Mouse (Mus musculus) bone marrow, adult 2 months (tissue): ENCODE results near the gene Map3k13. TPM values are rescaled to one million over a fixed set of nuclear protein-coding genes. Genes with fewer than 3 reads are reported as not detected.

ENCODE experiments used
- H3K27ac ChIP-seq: fragments of 200-500 bp; 2 replicates; pipeline ENCODE4 v1.5.1; 2012; ENCODE audit warnings: low read depth, mild to moderate bottlenecking, control low read depth, inconsistent platforms, low read length; ENCODE audit not compliant: control insufficient read depth, poor library complexity, insufficient read depth
- H3K4me1 ChIP-seq: fragments of 200-500 bp; 2 replicates; pipeline ENCODE4 v1.6.1; 2011; ENCODE audit warnings: low read length; ENCODE audit not compliant: control insufficient read depth, insufficient read depth
- H3K4me3 ChIP-seq: fragments of 200-500 bp; replicated peaks from 2 replicates; pipeline ENCODE3; 2011; ENCODE audit warnings: mild to moderate bottlenecking, low read depth, low read length, control low read depth; ENCODE audit not compliant: control insufficient read depth
- CTCF ChIP-seq: fragments of 200-500 bp; IDR thresholded peaks from 2 replicates; pipeline ENCODE4 v1.5.1; 2011; ENCODE audit warnings: low read length, control low read depth; ENCODE audit not compliant: control insufficient read depth, insufficient read depth
- POLR2A ChIP-seq: fragments of 200-500 bp; IDR thresholded peaks from 2 replicates; pipeline ENCODE4 v1.6.1; 2011; ENCODE audit warnings: low read depth, mild to moderate bottlenecking, control low read depth, low read length, borderline replicate concordance; ENCODE audit not compliant: control insufficient read depth
- WGBS: fragments of 180-500 bp; shearing (Covaris S2); methylation state at CpG from one replicate; pipeline ENCODE4 v1.1.7; 2018; 5-methylcytosine and 5-hydroxymethylcytosine counted together
- polyA plus RNA-seq: library from polyadenylated mRNA; stranded (reverse); fragments of >200 nt; gene quantifications from 2 replicates; pipeline ENCODE4 v1.2.4, GENCODE M21; 2011; ENCODE audit warnings: low replicate concordance; ENCODE audit not compliant: missing spikeins, insufficient read depth, insufficient read length

The Map3k13 gene
- polyA plus RNA-seq, 1 experiment: 0.52 TPM

GRCm38 (mm10) chr16:21815669-21816010 is 21.5 kb downstream of the Map3k13 start:
- TF ChIP-seq CTCF: no peak
- WGBS: 78% methylated on average over 7 of the region's 7 CpGs
- no peak overlapping the region for H3K4me3 ChIP-seq
- no peaks in the 10 kb centered on the region; the same call in 1 of the 2 replicates for H3K4me1 ChIP-seq
- H3K27ac ChIP-seq: no peak overlapping the region

GRCm38 (mm10) chr16:21818132-21818531 is 24.0 kb downstream of the Map3k13 start:
- Histone ChIP-seq H3K4me1 (no peaks in the 10 kb centered on the region; the same call in 1 of the 2 replicates), H3K27ac (no peak overlapping the region), H3K4me3 (no peak overlapping the region)
- TF ChIP-seq POLR2A (no peak), CTCF (no peak)
- 39% methylated on average over 9 of the region's 9 CpGs for WGBS

GRCm38 (mm10) chr16:21818629-21819028 is 24.5 kb downstream of the Map3k13 start:
- Histone ChIP-seq H3K4me3 (no peak overlapping the region), H3K27ac (no peak overlapping the region), H3K4me1 (no peaks in the 10 kb centered on the region; the same call in 1 of the 2 replicates)
- 69% methylated on average over 8 of the region's 8 CpGs for WGBS
- TF ChIP-seq POLR2A: no peak
- no peak for TF ChIP-seq CTCF

- TF ChIP-seq CTCF (no peak), POLR2A (no peak)
- no peaks in the 10 kb centered on the region for H3K4me1 ChIP-seq
- 70% methylated on average over 9 of the region's 9 CpGs for WGBS
- H3K27ac ChIP-seq: no peak overlapping the region
- no peak overlapping the region for H3K4me3 ChIP-seq
Observed at GRCm38 (mm10) chr16:21825612-21826031, 31.5 kb downstream of the Map3k13 start.

- no peak for TF ChIP-seq CTCF
- TF ChIP-seq POLR2A: no peak
- H3K4me3 ChIP-seq: no peak overlapping the region
- 8% methylated on average over 4 of the region's 4 CpGs for WGBS
- no peaks in the 10 kb centered on the region; the same call in 1 of the 2 replicates for H3K4me1 ChIP-seq
- no peak overlapping the region for H3K27ac ChIP-seq
Observed at GRCm38 (mm10) chr16:21827153-21827552, 33.0 kb downstream of the Map3k13 start.

GRCm38 (mm10) chr16:21827581-21827980 is 33.4 kb downstream of the Map3k13 start:
- H3K4me3 ChIP-seq: no peak overlapping the region
- no peak overlapping the region for H3K27ac ChIP-seq
- TF ChIP-seq POLR2A (no peak), CTCF (no peak)
- no peaks in the 10 kb centered on the region; the same call in 1 of the 2 replicates for H3K4me1 ChIP-seq
- 19% methylated on average over 4 of the region's 4 CpGs for WGBS

- Histone ChIP-seq H3K27ac (no peak overlapping the region), H3K4me1 (no peaks in the 10 kb centered on the region; the same call in 1 of the 2 replicates), H3K4me3 (no peak overlapping the region)
- TF ChIP-seq CTCF (no peak), POLR2A (no peak)
- 9% methylated on average over 5 of the region's 5 CpGs for WGBS
Observed at GRCm38 (mm10) chr16:21829711-21830110, 35.6 kb downstream of the Map3k13 start.

GRCm38 (mm10) chr16:21830784-21831183 is 36.6 kb downstream of the Map3k13 start:
- H3K4me1 ChIP-seq: no peaks in the 10 kb centered on the region; the same call in none of the 2 replicates
- TF ChIP-seq POLR2A (no peak), CTCF (no peak)
- no peak overlapping the region for H3K4me3 ChIP-seq
- no peak overlapping the region for H3K27ac ChIP-seq
- WGBS: 82% methylated on average over 6 of the region's 6 CpGs

- Histone ChIP-seq H3K27ac (no peak overlapping the region), H3K4me1 (no peaks in the 10 kb centered on the region; the same call in none of the 2 replicates), H3K4me3 (no peak overlapping the region)
- 80% methylated on average over 5 of the region's 5 CpGs for WGBS
- TF ChIP-seq CTCF (no peak), POLR2A (no peak)
Observed at GRCm38 (mm10) chr16:21831764-21832163, 37.6 kb downstream of the Map3k13 start.
